Mouse (Mus musculus) left cerebral cortex, adult 11 months (tissue): ENCODE measurements around the gene Cks1b.

Experiments used
- DNase-seq: peaks from one replicate; pipeline ENCODE4 v3.0.0; 2022; ENCODE audit warnings: low spot score

Gene Cks1b

GRCm38 (mm10) chr3:89425876-89426275, 7.7 kb upstream of the Cks1b start:
- no peak for DNase-seq

GRCm38 (mm10) chr3:89425141-89425525, 7.0 kb upstream of the Cks1b start:
- no peak for DNase-seq

- no peak for DNase-seq
Measured at GRCm38 (mm10) chr3:89424416-89425140, 6.4 kb upstream of the Cks1b start.

- no peak for DNase-seq
Measured at GRCm38 (mm10) chr3:89422556-89423205, 4.5 kb upstream of the Cks1b start.

- no peak for DNase-seq
Measured at GRCm38 (mm10) chr3:89421810-89422473, 3.8 kb upstream of the Cks1b start.

GRCm38 (mm10) chr3:89421002-89421774, 3.0 kb upstream of the Cks1b start:
- peak; percentile 66 for DNase-seq

- no peak for DNase-seq
Measured at GRCm38 (mm10) chr3:89420421-89420820, 2.2 kb upstream of the Cks1b start.

- DNase-seq: no peak
Measured at GRCm38 (mm10) chr3:89419981-89420380, 1.8 kb upstream of the Cks1b start.

- no peak for DNase-seq
Measured at GRCm38 (mm10) chr3:89419571-89419970, 1.4 kb upstream of the Cks1b start.

GRCm38 (mm10) chr3:89418861-89419250, 673 bp upstream of the Cks1b start:
- DNase-seq: no peak

GRCm38 (mm10) chr3:89417840-89418169, 378 bp downstream of the Cks1b start:
- DNase-seq: no peak

GRCm38 (mm10) chr3:89417131-89417530, 1.1 kb downstream of the Cks1b start:
- no peak for DNase-seq

- no peak for DNase-seq
Measured at GRCm38 (mm10) chr3:89416158-89416557, 2.0 kb downstream of the Cks1b start.

- peak; percentile 100 for DNase-seq
Measured at GRCm38 (mm10) chr3:89411490-89412393, 6.4 kb downstream of the Cks1b start, which contains the start of gene Flad1. Flad1 (minus strand) TSS chr3:89411870.

GRCm38 (mm10) chr3:89410864-89411263, 7.3 kb downstream of the Cks1b start:
- DNase-seq: no peak

- no peak for DNase-seq
Measured at GRCm38 (mm10) chr3:89409701-89410100, 8.5 kb downstream of the Cks1b start.

- no peak for DNase-seq
Measured at GRCm38 (mm10) chr3:89408448-89408847, 9.7 kb downstream of the Cks1b start.

GRCm38 (mm10) chr3:89406887-89407286, 11.3 kb downstream of the Cks1b start:
- no peak for DNase-seq

GRCm38 (mm10) chr3:89402693-89403092, 15.5 kb downstream of the Cks1b start, which contains the start of gene Lenep:
Lenep (minus strand) TSS chr3:89402793.
- no peak for DNase-seq

GRCm38 (mm10) chr3:89401329-89401728, 16.9 kb downstream of the Cks1b start:
- DNase-seq: no peak

GRCm38 (mm10) chr3:89396654-89397005, 21.6 kb downstream of the Cks1b start:
- no peak for DNase-seq
